Mouse (Mus musculus): ENCODE results near the gene Btbd10. TPM values are rescaled to one million over a fixed set of nuclear protein-coding genes. Genes with fewer than 3 reads are reported as not detected.

Btbd10 gene
- polyA plus RNA-seq, 1 experiment: 31.4 TPM

GRCm38 (mm10) chr7:113310136-113310535, 59.1 kb downstream of the Btbd10 start:
- TF ChIP-seq POLR2A (IDR thresholded peaks at IDR 0.05; ENCODE audit: low read depth, low read length) (no peak), CTCF (IDR thresholded peaks at IDR 0.05; ENCODE audit: borderline replicate concordance, insufficient read depth, low read length) (no peak)
- Histone ChIP-seq H3K4me3 (ENCODE audit: insufficient read depth, low read length) (no peak overlapping the region), H3K4me1 (ENCODE audit: control insufficient read depth, insufficient read depth, low read length) (peaks cover 4% of the 10 kb centered on the region; the same call in 1 of the 2 replicates), H3K27ac (ENCODE audit: insufficient read depth, low read length) (no peak overlapping the region)

- Histone ChIP-seq H3K4me3 (ENCODE audit: insufficient read depth, low read length) (no peak overlapping the region), H3K27ac (ENCODE audit: insufficient read depth, low read length) (no peak overlapping the region), H3K4me1 (ENCODE audit: control insufficient read depth, insufficient read depth, low read length) (no peaks in the 10 kb centered on the region)
- TF ChIP-seq CTCF (IDR thresholded peaks at IDR 0.05; ENCODE audit: borderline replicate concordance, insufficient read depth, low read length) (no peak), POLR2A (IDR thresholded peaks at IDR 0.05; ENCODE audit: low read depth, low read length) (no peak)
Measured at GRCm38 (mm10) chr7:113297813-113298212, 71.4 kb downstream of the Btbd10 start.

- TF ChIP-seq POLR2A (IDR thresholded peaks at IDR 0.05; ENCODE audit: low read depth, low read length) (no peak), CTCF (IDR thresholded peaks at IDR 0.05; ENCODE audit: borderline replicate concordance, insufficient read depth, low read length) (no peak)
- no peaks in the 10 kb centered on the region for H3K4me1 ChIP-seq (ENCODE audit: control insufficient read depth, insufficient read depth, low read length)
- H3K27ac ChIP-seq (ENCODE audit: insufficient read depth, low read length): no peak overlapping the region
- H3K4me3 ChIP-seq (ENCODE audit: insufficient read depth, low read length): no peak overlapping the region
Measured at GRCm38 (mm10) chr7:113295077-113295890, 73.9 kb downstream of the Btbd10 start.

GRCm38 (mm10) chr7:113294598-113294997, 74.6 kb downstream of the Btbd10 start:
- Histone ChIP-seq H3K4me3 (ENCODE audit: insufficient read depth, low read length) (no peak overlapping the region), H3K4me1 (ENCODE audit: control insufficient read depth, insufficient read depth, low read length) (no peaks in the 10 kb centered on the region), H3K27ac (ENCODE audit: insufficient read depth, low read length) (no peak overlapping the region)
- no peak for TF ChIP-seq POLR2A (IDR thresholded peaks at IDR 0.05; ENCODE audit: low read depth, low read length)
- TF ChIP-seq CTCF (IDR thresholded peaks at IDR 0.05; ENCODE audit: borderline replicate concordance, insufficient read depth, low read length): no peak

GRCm38 (mm10) chr7:113292193-113292592, 77.0 kb downstream of the Btbd10 start:
- Histone ChIP-seq H3K27ac (ENCODE audit: insufficient read depth, low read length) (no peak overlapping the region), H3K4me3 (ENCODE audit: insufficient read depth, low read length) (no peak overlapping the region), H3K4me1 (ENCODE audit: control insufficient read depth, insufficient read depth, low read length) (no peaks in the 10 kb centered on the region)
- TF ChIP-seq POLR2A (IDR thresholded peaks at IDR 0.05; ENCODE audit: low read depth, low read length) (no peak), CTCF (IDR thresholded peaks at IDR 0.05; ENCODE audit: borderline replicate concordance, insufficient read depth, low read length) (no peak)

GRCm38 (mm10) chr7:113291741-113292140, 77.5 kb downstream of the Btbd10 start:
- Histone ChIP-seq H3K4me3 (ENCODE audit: insufficient read depth, low read length) (no peak overlapping the region), H3K27ac (ENCODE audit: insufficient read depth, low read length) (no peak overlapping the region), H3K4me1 (ENCODE audit: control insufficient read depth, insufficient read depth, low read length) (no peaks in the 10 kb centered on the region)
- no peak for TF ChIP-seq POLR2A (IDR thresholded peaks at IDR 0.05; ENCODE audit: low read depth, low read length)
- no peak for TF ChIP-seq CTCF (IDR thresholded peaks at IDR 0.05; ENCODE audit: borderline replicate concordance, insufficient read depth, low read length)

- Histone ChIP-seq H3K27ac (ENCODE audit: insufficient read depth, low read length) (no peak overlapping the region), H3K4me3 (ENCODE audit: insufficient read depth, low read length) (no peak overlapping the region), H3K4me1 (ENCODE audit: control insufficient read depth, insufficient read depth, low read length) (no peaks in the 10 kb centered on the region)
- TF ChIP-seq POLR2A (IDR thresholded peaks at IDR 0.05; ENCODE audit: low read depth, low read length) (no peak), CTCF (IDR thresholded peaks at IDR 0.05; ENCODE audit: borderline replicate concordance, insufficient read depth, low read length) (no peak)
Measured at GRCm38 (mm10) chr7:113289211-113289610, 80.0 kb downstream of the Btbd10 start.

- H3K4me3 ChIP-seq (ENCODE audit: insufficient read depth, low read length): no peak overlapping the region
- TF ChIP-seq POLR2A (IDR thresholded peaks at IDR 0.05; ENCODE audit: low read depth, low read length) (no peak), CTCF (IDR thresholded peaks at IDR 0.05; ENCODE audit: borderline replicate concordance, insufficient read depth, low read length) (no peak)
- no peak overlapping the region for H3K27ac ChIP-seq (ENCODE audit: insufficient read depth, low read length)
- H3K4me1 ChIP-seq (ENCODE audit: control insufficient read depth, insufficient read depth, low read length): no peaks in the 10 kb centered on the region
Measured at GRCm38 (mm10) chr7:113285405-113285804, 83.8 kb downstream of the Btbd10 start.

- no peaks in the 10 kb centered on the region for H3K4me1 ChIP-seq (ENCODE audit: control insufficient read depth, insufficient read depth, low read length)
- TF ChIP-seq CTCF (IDR thresholded peaks at IDR 0.05; ENCODE audit: borderline replicate concordance, insufficient read depth, low read length): no peak
- TF ChIP-seq POLR2A (IDR thresholded peaks at IDR 0.05; ENCODE audit: low read depth, low read length): no peak
- H3K4me3 ChIP-seq (ENCODE audit: insufficient read depth, low read length): no peak overlapping the region
- no peak overlapping the region for H3K27ac ChIP-seq (ENCODE audit: insufficient read depth, low read length)
Measured at GRCm38 (mm10) chr7:113279246-113279645, 89.9 kb downstream of the Btbd10 start.

- Histone ChIP-seq H3K4me3 (ENCODE audit: insufficient read depth, low read length) (no peak overlapping the region), H3K27ac (ENCODE audit: insufficient read depth, low read length) (no peak overlapping the region), H3K4me1 (ENCODE audit: control insufficient read depth, insufficient read depth, low read length) (no peaks in the 10 kb centered on the region)
- TF ChIP-seq POLR2A (IDR thresholded peaks at IDR 0.05; ENCODE audit: low read depth, low read length): no peak
- no peak for TF ChIP-seq CTCF (IDR thresholded peaks at IDR 0.05; ENCODE audit: borderline replicate concordance, insufficient read depth, low read length)
Measured at GRCm38 (mm10) chr7:113278493-113278892, 90.7 kb downstream of the Btbd10 start.
